Mouse (Mus musculus): Measurements from ENCODE around the gene Gm28891. TPM values are rescaled to one million over a fixed set of nuclear protein-coding genes. Genes with fewer than 3 reads are reported as not detected.

The Gm28891 gene
- polyA plus RNA-seq (2012; ENCODE audit: low replicate concordance), result not detected in 2 replicates

DNA sequence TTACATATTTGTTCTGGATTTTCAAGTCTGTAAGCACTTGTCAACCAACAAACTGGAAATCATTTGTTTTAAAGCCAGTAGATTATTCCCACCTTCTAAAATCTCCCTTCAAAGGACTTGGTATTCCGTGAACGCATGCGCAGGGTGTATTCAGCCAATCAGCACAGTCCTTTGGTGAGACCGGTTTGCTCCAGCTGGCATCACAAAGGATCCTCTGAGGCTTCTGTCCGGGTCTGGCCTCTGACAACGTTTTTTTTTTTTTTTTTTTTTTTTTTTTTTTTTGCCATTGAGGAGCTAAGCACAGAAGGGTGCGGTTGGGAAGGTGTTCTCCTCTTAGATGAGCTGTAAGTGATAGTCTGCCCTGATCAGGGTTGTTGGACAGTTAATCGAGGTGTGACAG lies at the start of gene Gm28891:
Gene Gm28891 (plus strand): TSS at position 301 of the 400 bp plus-strand sequence.

Measured in hematopoietic multipotent progenitor cell, adult 10-12 weeks (in vitro differentiated cells).